Mouse (Mus musculus) kidney, postnatal 0 days (tissue): ENCODE results near the gene Sgpl1. TPM values are rescaled to one million over a fixed set of nuclear protein-coding genes. Genes with fewer than 3 reads are reported as not detected.

Experiments
- ATAC-seq: fragments of 200-750 bp; cut with Nextera tagmentation; replicated peaks from 2 replicates; pipeline ENCODE4 v1.8.0; 2017; ENCODE audit warnings: low read depth, moderate number of reproducible peaks, moderate TSS enrichment, moderate library complexity; ENCODE audit not compliant: low FRiP score
- DNase-seq: peaks from one replicate; pipeline ENCODE4 v3.0.0-alpha.2; 2016; ENCODE audit warnings: low spot score
- H3K27ac ChIP-seq: fragments of 300-500 bp; sonication (generic); 2 replicates; pipeline ENCODE4 v1.5.1; 2014; ENCODE audit warnings: mild to moderate bottlenecking
- H3K27me3 ChIP-seq: fragments of 300-500 bp; sonication (generic); 2 replicates; pipeline ENCODE4 v1.6.1; 2014; ENCODE audit warnings: low read length, mixed read lengths; ENCODE audit not compliant: insufficient read depth
- H3K36me3 ChIP-seq: fragments of 300-500 bp; sonication (generic); 2 replicates; pipeline ENCODE4 v1.6.1; 2014; ENCODE audit warnings: low read length, mixed read lengths; ENCODE audit not compliant: insufficient read depth
- H3K4me1 ChIP-seq: fragments of 300-500 bp; sonication (generic); replicated peaks from 2 replicates; pipeline ENCODE4 v1.6.1; 2014; ENCODE audit warnings: antibody characterized with exemption, low read length, mixed read lengths; ENCODE audit not compliant: insufficient read depth
- H3K4me2 ChIP-seq: fragments of 300-500 bp; sonication (generic); 2 replicates; pipeline ENCODE4 v1.6.1; 2014; ENCODE audit warnings: mild to moderate bottlenecking, low read length, moderate library complexity, mixed read lengths
- H3K4me3 ChIP-seq: fragments of 300-500 bp; sonication (generic); replicated peaks from 2 replicates; pipeline ENCODE4 v1.5.1; 2014; ENCODE audit warnings: low read depth, low read length
- H3K9ac ChIP-seq: fragments of 300-500 bp; sonication (generic); 2 replicates; pipeline ENCODE4 v1.6.1; 2014; ENCODE audit warnings: low read depth, low read length
- H3K9me3 ChIP-seq: fragments of 300-500 bp; sonication (generic); replicated peaks from 2 replicates; pipeline ENCODE4 v1.6.1; 2016; ENCODE audit warnings: low read length, inconsistent platforms, mixed read lengths
- CTCF ChIP-seq: IDR thresholded peaks from 2 replicates; pipeline ENCODE4 v1.5.1; 2016; ENCODE audit warnings: antibody characterized with exemption, low read depth, mild to moderate bottlenecking, moderate library complexity
- WGBS: fragments of 180-500 bp; shearing (Covaris S2); extraction: QIAGEN DNeasy Blood & Tissue Kit; methylation state at CpG from one replicate; pipeline ENCODE4 v1.1.7; 2014; 5-methylcytosine and 5-hydroxymethylcytosine counted together
- polyA plus RNA-seq: library from polyadenylated mRNA; unstranded; fragments of >200 nt; fragmentation: Nextera tagmentation; extraction: Ambion mirVana; gene quantifications from 2 replicates; pipeline ENCODE4 v1.2.1, GENCODE M21; 2015

The Sgpl1 gene
- polyA plus RNA-seq, 1 experiment from 2014 or later: 54.5 TPM

GRCm38 (mm10) chr10:61068436-61069192 is 78.9 kb downstream of the Sgpl1 start:
- Histone ChIP-seq H3K4me3 (no peak overlapping the region), H3K27me3 (no peaks in the 10 kb centered on the region), H3K4me1 (peaks cover 3% of the 10 kb centered on the region; the same call in 1 of the 2 replicates), H3K4me2 (peak overlapping the region; percentile 35; the same call in 1 of the 2 replicates), H3K9ac (no peak overlapping the region), H3K27ac (no peak overlapping the region), H3K36me3 (no peaks in the 10 kb centered on the region), H3K9me3 (no peaks in the 10 kb centered on the region)
- peak; percentile 90 for TF ChIP-seq CTCF
- ATAC-seq: peak; percentile 38; the same call in 1 of the 2 replicates
- 5% methylated on average over 8 of the region's 8 CpGs for WGBS
- DNase-seq: peak; percentile 77

GRCm38 (mm10) chr10:61065287-61066005 is 82.1 kb downstream of the Sgpl1 start:
- Histone ChIP-seq H3K9ac (no peak overlapping the region), H3K4me3 (no peak overlapping the region), H3K27ac (no peak overlapping the region), H3K27me3 (no peaks in the 10 kb centered on the region), H3K4me2 (no peak overlapping the region), H3K9me3 (no peaks in the 10 kb centered on the region), H3K36me3 (no peaks in the 10 kb centered on the region), H3K4me1 (peaks cover 3% of the 10 kb centered on the region; the same call in 1 of the 2 replicates)
- ATAC-seq: no peak
- no peak for TF ChIP-seq CTCF
- no peak for DNase-seq
- 62% methylated on average over 13 of the region's 13 CpGs for WGBS

- Histone ChIP-seq H3K4me3 (no peak overlapping the region), H3K9ac (no peak overlapping the region), H3K4me2 (no peak overlapping the region), H3K27me3 (no peaks in the 10 kb centered on the region), H3K36me3 (no peaks in the 10 kb centered on the region), H3K9me3 (no peaks in the 10 kb centered on the region), H3K4me1 (peaks cover 8% of the 10 kb centered on the region; the same call in 1 of the 2 replicates), H3K27ac (no peak overlapping the region)
- TF ChIP-seq CTCF: no peak
- 19% methylated on average over 8 of the region's 8 CpGs for WGBS
- ATAC-seq (no peak), DNase-seq (peak; percentile 51)
Observed at GRCm38 (mm10) chr10:61064635-61065034, 82.9 kb downstream of the Sgpl1 start.

- DNase-seq: no peak
- no peak for TF ChIP-seq CTCF
- no peaks in the 10 kb centered on the region for H3K9me3 ChIP-seq
- H3K4me1 ChIP-seq: 0 out of 2 replicates have a peak, but pooled peaks cover 10% of the 10 kb centered on the region
- WGBS: 59% methylated on average over 10 of the region's 10 CpGs
- no peak overlapping the region for H3K4me3 ChIP-seq
- no peaks in the 10 kb centered on the region for H3K36me3 ChIP-seq
- H3K27me3 ChIP-seq: no peaks in the 10 kb centered on the region
- H3K9ac ChIP-seq: no peak overlapping the region
- H3K27ac ChIP-seq: no peak overlapping the region
- ATAC-seq: no peak
- H3K4me2 ChIP-seq: no peak overlapping the region
Observed at GRCm38 (mm10) chr10:61063271-61063864, 84.1 kb downstream of the Sgpl1 start.

- 8% methylated on average over 6 of the region's 6 CpGs for WGBS
- H3K9me3 ChIP-seq: no peaks in the 10 kb centered on the region
- ATAC-seq: peak; percentile 45; the same call in 1 of the 2 replicates
- 0 out of 2 replicates have a peak, but pooled peaks cover 7% of the 10 kb centered on the region for H3K4me1 ChIP-seq
- no peak overlapping the region for H3K4me3 ChIP-seq
- TF ChIP-seq CTCF: no peak
- H3K9ac ChIP-seq: no peak overlapping the region
- no peaks in the 10 kb centered on the region for H3K36me3 ChIP-seq
- H3K27ac ChIP-seq: no peak overlapping the region
- no peaks in the 10 kb centered on the region for H3K27me3 ChIP-seq
- H3K4me2 ChIP-seq: no peak overlapping the region
- no peak for DNase-seq
Observed at GRCm38 (mm10) chr10:61059543-61060110, 87.9 kb downstream of the Sgpl1 start.

GRCm38 (mm10) chr10:61059101-61059500 is 88.4 kb downstream of the Sgpl1 start:
- DNase-seq: no peak
- no peak for ATAC-seq
- Histone ChIP-seq H3K36me3 (no peaks in the 10 kb centered on the region), H3K9me3 (no peaks in the 10 kb centered on the region), H3K4me3 (no peak overlapping the region), H3K4me2 (no peak overlapping the region), H3K27ac (no peak overlapping the region), H3K4me1 (0 out of 2 replicates have a peak, but pooled peaks cover 7% of the 10 kb centered on the region), H3K27me3 (no peaks in the 10 kb centered on the region), H3K9ac (no peak overlapping the region)
- 13% methylated on average over 1 of the region's 1 CpGs for WGBS
- TF ChIP-seq CTCF: no peak
